Mouse (Mus musculus) heart, postnatal 4 days (tissue): ENCODE data around the gene Ccdc80. TPM values are rescaled to one million over a fixed set of nuclear protein-coding genes. Genes with fewer than 3 reads are reported as not detected.

ENCODE experiments used
- DNase-seq: peaks from one replicate; pipeline ENCODE4 v3.0.0; 2021
- total RNA-seq, 2 experiments: library from RNA; stranded (reverse); gene quantifications; 2 replicates each; pipeline ENCODE4 v1.2.3; 2021

Gene Ccdc80
- total RNA-seq, result 10 to 100 TPM; 90.3 to 96.3 TPM

GRCm38 (mm10) chr16:45093137-45093731 is at the start of gene Ccdc80:
Gene Ccdc80, plus strand, starts transcription at chr16:45093402.
- DNase-seq, result peak; percentile 61

DNA sequence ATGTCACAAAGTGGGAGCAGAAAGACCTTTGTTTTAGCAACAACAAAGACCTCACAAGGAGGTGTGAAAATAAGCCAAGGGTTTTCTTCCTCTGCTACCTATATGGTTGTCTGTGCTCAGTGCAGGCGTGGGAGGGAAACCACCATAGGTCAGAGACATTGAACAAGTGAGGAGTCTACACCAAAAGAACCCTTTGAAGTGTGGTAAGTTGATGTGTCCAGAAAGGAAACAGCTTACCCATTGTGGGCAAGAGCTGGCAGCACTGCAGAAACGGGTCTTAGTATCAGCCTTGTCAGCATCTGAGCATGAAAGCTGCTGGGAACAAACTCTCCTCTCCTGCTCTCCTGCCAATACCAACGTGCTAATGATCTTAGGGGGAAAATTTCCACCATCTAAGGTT is 48.4 kb upstream of the Ccdc80 start:
- no peak for DNase-seq

DNA sequence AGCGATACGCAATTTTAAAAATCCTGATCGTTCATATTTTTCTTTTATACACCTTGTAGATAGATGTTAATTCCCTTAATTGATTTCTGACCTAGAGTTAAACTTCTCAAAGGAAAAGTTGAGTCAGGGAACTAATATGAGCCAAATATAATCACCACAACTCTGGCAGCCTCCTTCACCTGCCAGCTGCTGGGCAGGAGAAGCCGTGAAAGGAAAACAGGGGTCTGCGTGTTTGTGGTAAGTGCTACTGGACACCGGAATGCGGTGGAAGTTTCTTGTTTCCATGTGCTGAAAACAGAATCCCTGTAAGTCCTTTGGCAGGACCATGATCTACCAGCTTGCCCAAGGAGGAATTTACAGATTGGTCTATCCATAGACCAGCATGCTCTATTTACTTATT is 36.0 kb upstream of the Ccdc80 start:
- DNase-seq, result no peak

GRCm38 (mm10) chr16:45057922-45058321 is 35.3 kb upstream of the Ccdc80 start:
- no peak for DNase-seq

GRCm38 (mm10) chr16:45061140-45061539 is 32.1 kb upstream of the Ccdc80 start:
- peak; percentile 12 for DNase-seq

- peak; percentile 69 for DNase-seq
Observed at GRCm38 (mm10) chr16:45070383-45071083, 22.7 kb upstream of the Ccdc80 start.

DNA sequence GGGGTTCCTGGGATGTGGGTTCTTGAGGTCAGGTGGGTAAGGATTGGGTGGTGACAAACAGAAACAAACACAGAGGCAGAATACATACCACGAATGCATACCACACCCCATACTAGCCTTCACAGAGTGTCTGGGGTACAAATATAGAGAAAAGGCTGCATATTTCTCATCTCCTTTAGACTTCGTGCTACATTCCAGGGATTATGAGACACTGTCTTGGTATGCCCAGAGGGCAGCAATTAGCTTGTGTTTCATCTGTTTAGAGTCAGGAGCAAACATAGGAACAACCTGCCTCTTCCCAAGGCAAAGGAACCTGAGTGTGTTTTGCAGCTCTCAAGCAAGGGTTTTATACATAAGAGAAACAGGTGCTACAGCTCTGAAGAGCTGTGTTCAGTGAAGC is 21.8 kb upstream of the Ccdc80 start:
- DNase-seq, result no peak

DNA sequence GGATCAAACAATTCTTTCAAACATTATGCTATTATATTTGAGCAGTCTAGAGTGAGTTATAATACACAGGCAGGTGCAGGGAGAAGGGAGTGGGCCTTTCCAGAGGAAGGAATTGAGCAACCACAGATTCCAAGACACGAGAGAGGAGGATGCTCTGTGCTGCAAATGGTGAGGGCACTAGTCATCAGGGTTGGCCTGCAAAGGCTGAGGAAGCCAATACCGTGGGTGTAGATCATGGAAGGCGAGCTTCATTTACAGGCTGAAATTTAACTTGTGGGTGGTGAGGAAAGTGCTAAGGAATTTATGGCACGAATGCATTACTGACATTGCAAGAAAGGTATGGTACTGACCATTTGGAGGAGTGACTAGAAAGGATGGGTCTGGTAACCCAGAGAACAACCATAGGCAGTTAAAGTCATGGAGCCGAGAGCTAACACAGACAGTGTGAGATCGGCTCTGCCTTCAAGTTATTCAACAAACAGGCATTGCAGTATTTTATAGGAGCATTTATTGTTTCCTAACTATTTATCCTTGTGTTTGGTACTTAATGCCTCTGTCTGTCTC is 15.6 kb upstream of the Ccdc80 start:
- no peak for DNase-seq

DNA sequence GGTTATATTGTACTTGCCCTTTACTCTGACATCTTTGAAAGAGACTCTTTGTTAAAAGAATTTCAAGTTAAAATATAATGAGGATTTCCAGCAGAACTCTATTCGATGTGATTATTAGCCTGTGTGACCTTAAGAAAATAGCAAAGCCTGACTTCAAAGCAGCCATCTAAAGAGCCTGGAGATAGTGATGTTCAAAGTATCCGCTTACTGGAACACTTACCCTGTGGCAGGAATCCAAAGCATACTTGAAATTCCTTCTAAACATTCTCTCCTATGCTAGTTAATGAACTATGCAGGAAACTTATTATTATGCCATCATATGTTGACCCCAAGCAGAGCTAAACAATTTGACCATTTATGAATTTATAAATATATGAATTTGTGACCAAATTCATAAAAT is 13.9 kb upstream of the Ccdc80 start:
- DNase-seq, result no peak

- no peak for DNase-seq
Observed at GRCm38 (mm10) chr16:45088842-45089241, 4.4 kb upstream of the Ccdc80 start.

GRCm38 (mm10) chr16:45090005-45090404 is 3.2 kb upstream of the Ccdc80 start:
- peak; percentile 89 for DNase-seq

- peak; percentile 33 for DNase-seq
Observed at GRCm38 (mm10) chr16:45094136-45094756, 1.0 kb downstream of the Ccdc80 start.

DNA sequence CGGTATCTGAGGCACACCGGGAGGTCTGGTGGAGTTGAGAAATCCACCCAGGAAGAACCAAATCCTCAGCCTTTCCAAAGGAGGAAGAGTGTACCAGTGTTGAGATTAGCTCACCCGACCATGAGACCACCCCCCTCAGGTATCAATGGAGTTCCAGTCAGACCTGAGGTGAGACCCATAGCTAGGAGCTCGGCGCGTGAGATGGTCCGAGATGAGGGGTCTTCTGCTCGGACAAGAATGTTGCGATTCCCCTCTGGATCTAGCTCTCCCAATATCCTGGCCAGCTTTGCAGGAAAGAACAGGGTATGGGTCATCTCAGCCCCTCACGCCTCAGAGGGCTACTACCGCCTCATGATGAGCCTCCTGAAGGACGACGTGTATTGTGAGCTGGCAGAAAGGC is 1.8 kb downstream of the Ccdc80 start:
- DNase-seq, result no peak

- DNase-seq, result peak; percentile 16
Observed at GRCm38 (mm10) chr16:45095561-45096482, 2.6 kb downstream of the Ccdc80 start.

- no peak for DNase-seq
Observed at GRCm38 (mm10) chr16:45097467-45097866, 4.3 kb downstream of the Ccdc80 start.

GRCm38 (mm10) chr16:45098186-45098885 is 5.1 kb downstream of the Ccdc80 start:
- DNase-seq, result no peak

DNA sequence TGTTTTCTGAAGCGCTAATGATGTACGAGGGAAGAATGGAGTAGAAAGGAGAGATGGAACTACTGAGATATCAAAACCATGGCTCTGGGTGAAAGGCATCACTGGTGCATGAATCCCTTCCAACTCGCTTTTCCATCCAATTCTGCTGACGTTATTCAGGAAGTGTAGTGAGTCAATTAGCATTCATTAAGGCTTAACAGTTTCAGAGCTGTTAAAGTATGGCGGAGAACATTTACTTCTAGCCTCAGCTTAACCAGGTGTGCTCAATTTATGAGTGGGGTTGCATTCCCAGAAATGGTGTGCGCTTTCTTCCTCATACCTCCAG is 5.6 kb downstream of the Ccdc80 start:
- DNase-seq, result no peak

- DNase-seq, result peak; percentile 71
Observed at GRCm38 (mm10) chr16:45100892-45101291, 7.7 kb downstream of the Ccdc80 start.

DNA sequence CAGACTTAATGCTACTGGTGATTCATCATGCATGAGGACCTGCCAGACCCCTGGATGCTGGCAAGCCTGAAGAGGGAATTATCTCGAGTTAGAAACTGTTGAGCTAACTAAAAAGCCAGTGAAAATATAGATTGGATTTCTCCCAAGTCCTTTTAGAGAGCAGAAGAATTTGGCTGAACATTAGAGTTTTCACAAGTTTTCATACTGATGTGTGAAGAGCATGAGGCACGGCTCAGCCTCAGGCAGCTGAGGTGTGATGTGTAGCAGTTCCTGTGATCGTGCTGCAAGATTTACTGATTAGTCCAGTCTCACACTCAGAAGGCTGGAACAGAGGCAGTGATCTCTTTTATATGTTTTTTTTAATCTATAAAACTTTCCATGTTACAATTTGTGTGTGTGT is 11.8 kb downstream of the Ccdc80 start:
- no peak for DNase-seq

GRCm38 (mm10) chr16:45108203-45108878 is 15.1 kb downstream of the Ccdc80 start:
- no peak for DNase-seq

DNA sequence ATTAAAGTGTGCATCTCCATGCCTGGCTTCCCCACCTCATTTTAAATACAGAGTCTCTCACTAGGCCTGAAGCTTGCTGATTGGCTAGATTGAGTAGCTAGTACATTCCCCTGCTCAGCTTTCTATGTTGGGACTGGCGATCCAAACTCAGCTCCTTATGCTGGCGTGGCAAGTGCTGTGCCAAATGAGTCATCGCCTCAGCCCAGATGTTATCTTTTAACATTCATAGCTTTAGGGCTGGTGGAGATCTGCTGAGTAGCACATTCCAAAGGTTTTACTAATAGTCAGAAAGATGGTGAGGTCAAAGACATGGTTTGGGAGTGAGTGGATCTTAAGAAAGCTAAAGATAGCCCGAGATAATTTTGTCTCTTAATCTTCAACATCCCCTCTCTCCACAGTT is 17.3 kb downstream of the Ccdc80 start:
- peak; percentile 69 for DNase-seq
